Mouse (Mus musculus) kidney, embryonic 14.5 days (tissue): ENCODE measurements around the gene Cotl1. TPM values are rescaled to one million over a fixed set of nuclear protein-coding genes. Genes with fewer than 3 reads are reported as not detected.

Experiments used
- ATAC-seq: fragments of 200-750 bp; cut with Nextera tagmentation; 2 replicates; pipeline ENCODE4 v1.8.0; 2017; ENCODE audit warnings: moderate number of reproducible peaks, mild to moderate bottlenecking, moderate TSS enrichment, moderate library complexity; ENCODE audit not compliant: low FRiP score, low TSS enrichment
- H3K27ac ChIP-seq: fragments of 300-500 bp; sonication (generic); 2 replicates; pipeline ENCODE4 v1.5.1; 2014; ENCODE audit warnings: low read depth, mild to moderate bottlenecking, low read length, moderate library complexity, mixed read lengths
- H3K27me3 ChIP-seq: fragments of 300-500 bp; sonication (generic); 2 replicates; pipeline ENCODE4 v1.6.1; 2014; ENCODE audit warnings: mild to moderate bottlenecking, low read length; ENCODE audit not compliant: control insufficient read depth, insufficient read depth
- H3K36me3 ChIP-seq: fragments of 300-500 bp; sonication (generic); 2 replicates; pipeline ENCODE4 v1.6.1; 2014; ENCODE audit warnings: low read length, mixed read lengths; ENCODE audit not compliant: control insufficient read depth, insufficient read depth
- H3K4me1 ChIP-seq: fragments of 300-500 bp; sonication (generic); 2 replicates; pipeline ENCODE4 v1.6.1; 2014; ENCODE audit warnings: low read length, mixed read lengths; ENCODE audit not compliant: control insufficient read depth, insufficient read depth
- H3K4me2 ChIP-seq: fragments of 300-500 bp; sonication (generic); replicated peaks from 2 replicates; pipeline ENCODE4 v1.6.1; 2014; ENCODE audit warnings: low read depth, mild to moderate bottlenecking, low read length
- H3K4me3 ChIP-seq: fragments of 300-500 bp; sonication (generic); 2 replicates; pipeline ENCODE4 v1.5.1; 2014; ENCODE audit warnings: mild to moderate bottlenecking, low read length
- H3K9ac ChIP-seq: fragments of 300-500 bp; sonication (generic); 2 replicates; pipeline ENCODE4 v1.6.1; 2014; ENCODE audit warnings: low read depth, mild to moderate bottlenecking, low read length, moderate library complexity
- H3K9me3 ChIP-seq: fragments of 300-500 bp; sonication (generic); 2 replicates; pipeline ENCODE4 v1.6.1; 2016; ENCODE audit warnings: low read length; ENCODE audit not compliant: control insufficient read depth
- WGBS: fragments of 180-500 bp; shearing (Covaris S2); extraction: QIAGEN DNeasy Blood & Tissue Kit; methylation state at CpG from one replicate; pipeline ENCODE4 v1.1.7; 2014; 5-methylcytosine and 5-hydroxymethylcytosine counted together
- polyA plus RNA-seq: library from polyadenylated mRNA; unstranded; fragments of >200 nt; fragmentation: Nextera tagmentation; extraction: Ambion mirVana; gene quantifications from 2 replicates; pipeline ENCODE4 v1.2.1, GENCODE M21; 2014

The Cotl1 gene
- polyA plus RNA-seq, 1 experiment from 2014 or later, result 239 TPM

- Histone ChIP-seq H3K4me3 (no peak overlapping the region), H3K4me2 (no peak overlapping the region), H3K9ac (no peak overlapping the region), H3K36me3 (no peaks in the 10 kb centered on the region), H3K27me3 (no peaks in the 10 kb centered on the region), H3K4me1 (peaks cover 70% of the 10 kb centered on the region), H3K27ac (no peak overlapping the region), H3K9me3 (no peaks in the 10 kb centered on the region)
- whole genome bisulfite sequencing, result 92% methylated on average over 5 of the region's 5 CpGs
- ATAC-seq, result no peak
Measured at GRCm38 (mm10) chr8:119835270-119835669, 5.1 kb downstream of the Cotl1 start.

- ATAC-seq, result no peak
- 86% methylated on average over 6 of the region's 6 CpGs for WGBS
- no peak overlapping the region for H3K9ac ChIP-seq
- no peaks in the 10 kb centered on the region for H3K27me3 ChIP-seq
- H3K4me1 ChIP-seq, result peaks cover 74% of the 10 kb centered on the region
- H3K4me2 ChIP-seq, result no peak overlapping the region
- no peak overlapping the region for H3K4me3 ChIP-seq
- H3K9me3 ChIP-seq, result no peaks in the 10 kb centered on the region
- H3K27ac ChIP-seq, result no peak overlapping the region
- H3K36me3 ChIP-seq, result no peaks in the 10 kb centered on the region
Measured at GRCm38 (mm10) chr8:119834676-119835075, 5.7 kb downstream of the Cotl1 start.

- 15% methylated on average over 5 of the region's 5 CpGs for WGBS
- H3K9ac ChIP-seq, result no peak overlapping the region
- H3K4me2 ChIP-seq, result no peak overlapping the region; the same call in 1 of the 2 replicates
- H3K4me3 ChIP-seq, result no peak overlapping the region
- H3K36me3 ChIP-seq, result no peaks in the 10 kb centered on the region
- peak overlapping the region; percentile 88 for H3K27ac ChIP-seq
- H3K27me3 ChIP-seq, result no peaks in the 10 kb centered on the region
- no peak for ATAC-seq
- no peaks in the 10 kb centered on the region for H3K9me3 ChIP-seq
- peaks cover 76% of the 10 kb centered on the region for H3K4me1 ChIP-seq
Measured at GRCm38 (mm10) chr8:119832931-119833330, 7.4 kb downstream of the Cotl1 start.

DNA sequence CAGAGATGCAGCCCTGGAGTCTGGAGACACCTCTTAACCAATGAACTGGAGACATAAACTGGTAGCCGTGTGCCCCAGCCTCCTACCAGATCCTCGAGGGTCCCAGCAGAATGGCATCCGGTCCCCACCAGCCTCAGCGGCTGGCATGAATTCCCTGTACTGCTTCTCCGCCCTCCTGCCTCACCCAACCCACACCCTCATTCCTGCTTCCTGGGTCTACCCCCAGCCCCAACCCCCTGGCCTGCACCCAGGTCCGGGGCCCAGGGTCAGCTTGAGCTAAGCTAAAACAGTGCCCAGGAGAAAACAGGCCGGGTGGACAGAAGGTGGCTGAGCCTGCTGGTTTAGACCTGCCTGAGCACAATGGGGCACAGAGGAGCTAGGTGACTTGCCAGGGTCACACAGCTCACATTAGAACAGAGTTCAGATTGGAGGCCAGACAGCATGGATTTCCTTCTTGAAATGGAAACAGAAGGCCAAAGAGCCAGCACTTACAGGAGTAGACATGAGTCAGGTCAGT is 8.2 kb downstream of the Cotl1 start:
- Histone ChIP-seq H3K27ac (peak overlapping the region; percentile 88), H3K4me2 (peak overlapping the region; percentile 13; the same call in 1 of the 2 replicates), H3K4me3 (no peak overlapping the region), H3K9me3 (no peaks in the 10 kb centered on the region), H3K4me1 (peaks cover 76% of the 10 kb centered on the region), H3K9ac (peak overlapping the region; percentile 38; the same call in 1 of the 2 replicates), H3K36me3 (no peaks in the 10 kb centered on the region), H3K27me3 (no peaks in the 10 kb centered on the region)
- whole genome bisulfite sequencing, result 37% methylated on average over 7 of the region's 7 CpGs
- no peak for ATAC-seq

GRCm38 (mm10) chr8:119831336-119831995 is 8.9 kb downstream of the Cotl1 start:
- 18% methylated on average over 20 of the region's 20 CpGs for WGBS
- ATAC-seq, result peak; percentile 81
- peak overlapping the region; percentile 21; the same call in 1 of the 2 replicates for H3K4me2 ChIP-seq
- peak overlapping the region; percentile 88 for H3K27ac ChIP-seq
- H3K4me3 ChIP-seq, result no peak overlapping the region
- H3K36me3 ChIP-seq, result no peaks in the 10 kb centered on the region
- H3K4me1 ChIP-seq, result peaks cover 77% of the 10 kb centered on the region
- no peaks in the 10 kb centered on the region for H3K27me3 ChIP-seq
- H3K9me3 ChIP-seq, result no peaks in the 10 kb centered on the region
- H3K9ac ChIP-seq, result 0 out of 2 replicates have a peak overlapping the region, but pooled peaks have one; percentile 13

DNA sequence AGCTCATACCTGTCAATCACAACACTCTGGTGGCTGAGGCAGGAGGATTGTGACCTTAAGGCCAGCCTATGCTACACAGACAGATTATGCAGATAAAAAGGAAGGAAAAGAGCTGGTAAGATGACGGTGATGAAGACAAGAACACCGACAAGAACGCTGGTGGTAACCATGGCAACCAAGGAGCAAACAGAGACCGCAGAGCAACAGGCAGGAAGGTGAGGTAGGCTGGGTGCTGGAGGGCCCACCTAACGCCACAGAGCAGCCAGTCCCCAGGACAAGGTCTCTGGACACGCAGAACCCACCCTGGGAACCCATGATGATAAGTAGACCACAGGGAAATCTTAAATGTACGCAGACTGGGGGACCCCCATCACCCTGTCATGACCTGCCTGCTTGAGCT is 9.8 kb downstream of the Cotl1 start:
- Histone ChIP-seq H3K36me3 (no peaks in the 10 kb centered on the region), H3K4me3 (no peak overlapping the region), H3K9ac (no peak overlapping the region), H3K4me2 (no peak overlapping the region), H3K4me1 (peaks cover 80% of the 10 kb centered on the region), H3K27ac (no peak overlapping the region; the same call in 1 of the 2 replicates), H3K27me3 (no peaks in the 10 kb centered on the region), H3K9me3 (no peaks in the 10 kb centered on the region)
- ATAC-seq, result no peak
- 59% methylated on average over 7 of the region's 7 CpGs for WGBS

DNA sequence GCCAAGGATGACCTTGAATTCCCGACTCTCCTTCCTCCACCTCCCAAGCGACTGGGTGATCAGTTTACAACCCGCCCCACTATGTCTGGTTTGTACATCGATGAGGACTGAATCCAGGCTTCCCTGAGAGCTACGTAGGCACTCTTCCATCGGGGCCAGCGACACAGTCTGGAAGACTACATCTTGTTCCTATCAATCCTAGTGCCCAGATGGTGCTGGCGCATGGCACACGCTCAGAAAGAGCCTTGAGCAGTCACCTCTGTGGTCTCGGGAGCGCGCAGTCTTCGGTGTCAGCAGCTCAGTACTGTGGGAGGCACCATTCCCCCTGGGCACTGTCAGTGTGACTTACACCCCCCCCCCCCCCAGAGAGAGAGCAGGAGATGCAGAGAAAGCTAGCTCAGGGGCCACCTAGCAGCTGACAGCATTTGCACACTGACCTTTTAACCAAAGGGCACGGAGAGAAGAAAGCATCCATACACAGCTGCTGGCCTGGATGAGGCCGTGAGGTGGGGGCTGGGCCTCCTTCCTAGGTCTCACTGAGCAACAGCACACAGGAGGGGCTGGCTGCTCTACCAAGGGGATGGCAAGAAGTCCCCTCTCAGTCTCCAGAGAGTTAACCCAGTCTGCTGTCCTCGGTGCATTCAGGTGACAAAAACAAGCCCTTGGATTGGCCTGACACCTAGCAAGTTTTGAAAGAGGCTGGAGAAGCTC is 10.3 kb downstream of the Cotl1 start:
- peak; percentile 16; the same call in 1 of the 2 replicates for ATAC-seq
- Histone ChIP-seq H3K4me1 (peaks cover 83% of the 10 kb centered on the region), H3K4me2 (0 out of 2 replicates have a peak overlapping the region, but pooled peaks have one; percentile 3), H3K36me3 (no peaks in the 10 kb centered on the region), H3K27ac (no peak overlapping the region), H3K27me3 (no peaks in the 10 kb centered on the region), H3K4me3 (no peak overlapping the region), H3K9me3 (no peaks in the 10 kb centered on the region), H3K9ac (no peak overlapping the region)
- WGBS, result 28% methylated on average over 16 of the region's 16 CpGs

DNA sequence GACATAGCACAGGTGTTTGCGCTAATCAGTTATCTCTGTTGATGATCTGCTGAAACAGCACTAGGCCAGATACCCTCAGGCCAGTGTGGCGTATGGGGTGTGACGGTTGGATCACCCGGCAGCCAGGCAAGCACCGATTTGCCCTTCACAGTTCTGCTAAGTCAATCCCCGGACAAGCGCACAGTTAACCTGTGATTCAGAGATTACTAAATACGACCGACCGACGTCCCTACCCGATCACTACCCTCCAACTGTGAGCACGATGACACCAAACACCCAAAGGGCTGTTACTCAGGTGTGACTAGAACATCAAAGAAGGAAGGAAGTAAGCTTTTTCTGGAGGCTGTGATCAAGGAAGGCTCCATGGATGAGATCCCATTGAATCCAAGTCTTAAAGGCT is 10.9 kb downstream of the Cotl1 start:
- 43% methylated on average over 13 of the region's 13 CpGs for WGBS
- H3K9me3 ChIP-seq, result no peaks in the 10 kb centered on the region
- no peak overlapping the region for H3K27ac ChIP-seq
- no peak for ATAC-seq
- H3K4me2 ChIP-seq, result no peak overlapping the region
- H3K4me3 ChIP-seq, result no peak overlapping the region
- H3K27me3 ChIP-seq, result no peaks in the 10 kb centered on the region
- peaks cover 81% of the 10 kb centered on the region for H3K4me1 ChIP-seq
- H3K9ac ChIP-seq, result no peak overlapping the region
- no peaks in the 10 kb centered on the region for H3K36me3 ChIP-seq

GRCm38 (mm10) chr8:119829015-119829414 is 11.3 kb downstream of the Cotl1 start:
- Histone ChIP-seq H3K4me1 (peaks cover 77% of the 10 kb centered on the region), H3K36me3 (no peaks in the 10 kb centered on the region), H3K27ac (0 out of 2 replicates have a peak overlapping the region, but pooled peaks have one; percentile 8), H3K4me3 (no peak overlapping the region), H3K27me3 (no peaks in the 10 kb centered on the region), H3K9ac (no peak overlapping the region), H3K9me3 (no peaks in the 10 kb centered on the region), H3K4me2 (no peak overlapping the region)
- 52% methylated on average over 10 of the region's 10 CpGs for WGBS
- ATAC-seq, result no peak
